Mouse (Mus musculus) midbrain, postnatal 0 days (tissue): Measurements from ENCODE around the gene Gstt2. TPM values are rescaled to one million over a fixed set of nuclear protein-coding genes. Genes with fewer than 3 reads are reported as not detected.
"Not testable (repeated sequence)": the region's sequence is repeated elsewhere in the genome, so short reads cannot be mapped to it uniquely, and the experiment has no call there.

Experiments
- ATAC-seq: fragments of 200-750 bp; cut with Nextera tagmentation; 2 replicates; pipeline ENCODE4 v1.8.0; 2017; ENCODE audit warnings: moderate number of reproducible peaks, mild to moderate bottlenecking, moderate TSS enrichment, moderate library complexity; ENCODE audit not compliant: low FRiP score
- DNase-seq: peaks from one replicate; pipeline ENCODE4 v3.0.0-alpha.2; 2015; ENCODE audit warnings: low spot score
- H3K27ac ChIP-seq: fragments of 300-500 bp; sonication (generic); 2 replicates; pipeline ENCODE4 v1.5.1; 2014; ENCODE audit warnings: low read depth, mild to moderate bottlenecking, low read length, mixed read lengths
- H3K27me3 ChIP-seq: fragments of 300-500 bp; sonication (generic); 2 replicates; pipeline ENCODE4 v1.6.1; 2014; ENCODE audit warnings: low read length, control low read depth, mixed read lengths; ENCODE audit not compliant: insufficient read depth
- H3K36me3 ChIP-seq: fragments of 300-500 bp; sonication (generic); 2 replicates; pipeline ENCODE4 v1.6.1; 2014; ENCODE audit warnings: low read length, control low read depth, mixed read lengths; ENCODE audit not compliant: insufficient read depth
- H3K4me1 ChIP-seq: fragments of 300-500 bp; sonication (generic); 2 replicates; pipeline ENCODE4 v1.6.1; 2014; ENCODE audit warnings: mild to moderate bottlenecking, control low read depth, antibody characterized with exemption, low read length, mixed read lengths; ENCODE audit not compliant: insufficient read depth
- H3K4me2 ChIP-seq: fragments of 300-500 bp; sonication (generic); 2 replicates; pipeline ENCODE4 v1.6.1; 2014; ENCODE audit warnings: low read depth, mild to moderate bottlenecking, low read length, mixed read lengths; ENCODE audit not compliant: poor library complexity, severe bottlenecking
- H3K4me3 ChIP-seq: fragments of 300-500 bp; sonication (generic); 2 replicates; pipeline ENCODE4 v1.5.1; 2014; ENCODE audit warnings: low read depth, mild to moderate bottlenecking, low read length, moderate library complexity
- H3K9ac ChIP-seq: fragments of 300-500 bp; sonication (generic); replicated peaks from 2 replicates; pipeline ENCODE4 v1.6.1; 2014; ENCODE audit warnings: mild to moderate bottlenecking, low read length, moderate library complexity, mixed read lengths; ENCODE audit not compliant: poor library complexity, severe bottlenecking
- H3K9me3 ChIP-seq: fragments of 300-500 bp; sonication (generic); 2 replicates; pipeline ENCODE4 v1.6.1; 2016; ENCODE audit warnings: low read length, control low read depth
- CTCF ChIP-seq: IDR thresholded peaks from 2 replicates; pipeline ENCODE4 v1.5.1; 2016; ENCODE audit warnings: antibody characterized with exemption, mild to moderate bottlenecking
- WGBS: fragments of 180-500 bp; shearing (Covaris S2); extraction: QIAGEN DNeasy Blood & Tissue Kit; methylation state at CpG from one replicate; pipeline ENCODE4 v1.1.7; 2014; 5-methylcytosine and 5-hydroxymethylcytosine counted together
- polyA plus RNA-seq: library from polyadenylated mRNA; unstranded; fragments of >200 nt; fragmentation: Nextera tagmentation; extraction: Ambion mirVana; gene quantifications from 2 replicates; pipeline ENCODE4 v1.2.1, GENCODE M21; 2015
- total RNA-seq: library from RNA; depleted of rRNA; stranded (reverse); fragments of >200 nt; gene quantifications from 2 replicates; pipeline ENCODE4 v1.2.3, GENCODE M21; 2014

Gene Gstt2
- total and polyA plus RNA-seq, 2 experiments from 2014 or later, result 5.5 to 10.7 TPM

- no peak for TF ChIP-seq CTCF
- H3K27me3 ChIP-seq, result no peaks in the 10 kb centered on the region
- 34% methylated on average over 10 of the region's 10 CpGs for WGBS
- no peak for ATAC-seq
- H3K4me3 ChIP-seq, result peak overlapping the region; percentile 31
- peak overlapping the region; percentile 78; the same call in 1 of the 2 replicates for H3K27ac ChIP-seq
- no peaks in the 10 kb centered on the region for H3K36me3 ChIP-seq
- no peak for DNase-seq
- H3K4me1 ChIP-seq, result peaks cover 4% of the 10 kb centered on the region; the same call in 1 of the 2 replicates
- H3K4me2 ChIP-seq, result peak overlapping the region; percentile 67
- H3K9me3 ChIP-seq, result no peaks in the 10 kb centered on the region
- H3K9ac ChIP-seq, result peak overlapping the region; percentile 55; the same call in 1 of the 2 replicates
These were observed 35.0 kb upstream of the Gstt2 start for GRCm38 (mm10) chr10:75872025-75872914.

- no peak overlapping the region for H3K4me3 ChIP-seq
- DNase-seq, result no peak
- WGBS, result 45% methylated on average over 5 of the region's 5 CpGs
These were observed 24.4 kb upstream of the Gstt2 start for GRCm38 (mm10) chr10:75861587-75861986.

GRCm38 (mm10) chr10:75860746-75861145 is 23.5 kb upstream of the Gstt2 start:
- H3K9ac ChIP-seq, result 0 out of 2 replicates have a peak overlapping the region, but pooled peaks have one; percentile 9
- H3K4me3 ChIP-seq, result peak overlapping the region; percentile 49; the same call in 1 of the 2 replicates
- 14% methylated on average over 7 of the region's 7 CpGs for WGBS

More at GRCm38 (mm10) chr10:75861587-75861986, 24.4 kb upstream of the Gstt2 start:
- peaks cover 9% of the 10 kb centered on the region; the same call in 1 of the 2 replicates for H3K4me1 ChIP-seq
- H3K27me3 ChIP-seq, result no peaks in the 10 kb centered on the region
- no peaks in the 10 kb centered on the region for H3K9me3 ChIP-seq
- ATAC-seq, result no peak
- H3K9ac ChIP-seq, result no peak overlapping the region
- no peak overlapping the region for H3K27ac ChIP-seq
- no peak for TF ChIP-seq CTCF
- no peak overlapping the region for H3K4me2 ChIP-seq
- H3K36me3 ChIP-seq, result peaks cover 7% of the 10 kb centered on the region; the same call in 1 of the 2 replicates

GRCm38 (mm10) chr10:75859786-75860470 is 22.7 kb upstream of the Gstt2 start, which contains the start of gene Mif:
Gene Mif, minus strand, starts transcription at chr10:75860240.
- H3K27ac ChIP-seq, result peak within 1 kb of the TSS; percentile 86
- H3K36me3 ChIP-seq, result peaks cover 15% of the 10 kb centered on the region; the same call in 1 of the 2 replicates
- WGBS, result under 1% methylated on average over 39 of the region's 46 CpGs
- H3K27me3 ChIP-seq, H3K9me3 ChIP-seq, H3K4me1 ChIP-seq: not testable (repeated sequence)
- peak within 1 kb of the TSS; percentile 80 for H3K9ac ChIP-seq
- DNase-seq (peak; percentile 94), ATAC-seq (peak; percentile 95)
- H3K4me3 ChIP-seq, result peak within 1 kb of the TSS; percentile 49
- peak within 1 kb of the TSS; percentile 64 for H3K4me2 ChIP-seq

More at GRCm38 (mm10) chr10:75860746-75861145, 23.5 kb upstream of the Gstt2 start:
- Histone ChIP-seq H3K27ac (peak overlapping the region; percentile 39; the same call in 1 of the 2 replicates), H3K36me3 (peaks cover 15% of the 10 kb centered on the region; the same call in 1 of the 2 replicates), H3K4me2 (peak overlapping the region; percentile 64), H3K9me3 (no peaks in the 10 kb centered on the region), H3K4me1 (peaks cover 9% of the 10 kb centered on the region; the same call in 1 of the 2 replicates), H3K27me3 (no peaks in the 10 kb centered on the region)
- no peak for TF ChIP-seq CTCF
- ATAC-seq, result no peak
- DNase-seq, result no peak

GRCm38 (mm10) chr10:75859107-75859746 is 22.0 kb upstream of the Gstt2 start:
- no peaks in the 10 kb centered on the region for H3K9me3 ChIP-seq
- peak; percentile 82 for ATAC-seq

More at GRCm38 (mm10) chr10:75859107-75859746, 22.0 kb upstream of the Gstt2 start:
- Histone ChIP-seq H3K27ac (peak overlapping the region; percentile 86), H3K27me3 (no peaks in the 10 kb centered on the region), H3K9ac (peak overlapping the region; percentile 80), H3K4me2 (peak overlapping the region; percentile 64), H3K36me3 (peaks cover 15% of the 10 kb centered on the region; the same call in 1 of the 2 replicates), H3K4me1 (peaks cover 9% of the 10 kb centered on the region; the same call in 1 of the 2 replicates), H3K4me3 (peak overlapping the region; percentile 49)
- peak; percentile 82 for DNase-seq
- peak; percentile 36; the same call in 1 of the 2 replicates for TF ChIP-seq CTCF
- 2% methylated on average over 21 of the region's 27 CpGs for WGBS
